ENCODE assay signal across 20 mouse cellular contexts in the genomic region with DNA sequence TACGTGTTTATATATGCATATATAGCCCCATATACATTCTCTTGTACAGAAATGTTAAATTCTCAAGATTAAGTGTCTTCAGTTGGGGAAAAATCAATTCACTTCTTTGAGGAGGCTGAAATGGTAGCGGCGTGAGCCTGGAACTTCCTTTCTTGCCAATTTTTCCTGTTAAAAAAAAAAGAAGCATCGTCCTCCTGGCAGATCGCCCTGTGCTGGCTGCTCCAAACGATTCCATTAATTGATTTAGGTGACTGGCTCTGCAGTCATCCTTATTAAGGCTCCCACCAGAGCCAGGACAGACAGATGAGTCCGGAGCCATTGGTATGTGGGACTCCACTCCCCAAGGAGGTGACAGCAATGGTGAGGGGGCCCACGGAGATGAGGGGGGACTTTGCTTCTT.
DNase-seq lines count a peak whose midpoint lies in the region; ATAC-seq and TF ChIP-seq lines count a peak whose summit lies in the region.
"Had no signal": no experiment of that assay in that cellular context is flagged by ENCODE, and none has a peak within 500 bp of the region (broad histone marks: within the 10 kb centered on the region; RNA-seq: fewer than 3 reads in every experiment).

No protein-coding gene starts in this region.

- no peak overlapping the region for H3K4me3 ChIP-seq in forebrain, embryonic 14.5 days (ENCODE audit: low read depth, low read length)
- no peak overlapping the region for H3K4me3 ChIP-seq in forebrain, embryonic 13.5 days
- H3K4me3 ChIP-seq in left cerebral cortex, adult 2 months = no peak overlapping the region
- H3K4me3 ChIP-seq: embryonic facial prominence, embryonic 15.5 days; forebrain, embryonic 10.5 days; heart, embryonic 15.5 days; limb, embryonic 12.5 days; liver, embryonic 13.5 days; lung, embryonic 15.5 days; midbrain, embryonic 12.5 days had no signal

- intact Hi-C loops in left cerebral cortex, postnatal 4 days (cut with DNase I) = no loop called here
- intact Hi-C loops in left cerebral cortex, adult 2 months (cut with DNase I) = loop anchor here (5.0 kb wide), 3 partner anchors 53 to 538 kb away; no protein-coding TSS in a partner anchor

- no peaks in the 10 kb centered on the region for H3K9me3 ChIP-seq in forebrain, embryonic 14.5 days (replicated peaks; ENCODE audit: control insufficient read depth, low read length)
- no peaks in the 10 kb centered on the region for H3K9me3 ChIP-seq in forebrain, embryonic 13.5 days (replicated peaks)
- H3K9me3 ChIP-seq: embryonic facial prominence, embryonic 15.5 days; forebrain, embryonic 10.5 days; heart, embryonic 15.5 days; limb, embryonic 12.5 days; liver, embryonic 13.5 days; lung, embryonic 15.5 days; midbrain, embryonic 12.5 days had no signal

- no peak for TF ChIP-seq CTCF in left cerebral cortex, adult 2 months (IDR thresholded peaks at IDR 0.05)

- peaks cover 4% of the 10 kb centered on the region; the same call in 1 of the 2 replicates for H3K27me3 ChIP-seq in forebrain, embryonic 14.5 days (replicated peaks; ENCODE audit: control insufficient read depth, insufficient read depth, low read length)
- H3K27me3 ChIP-seq in forebrain, embryonic 13.5 days = peaks cover 40% of the 10 kb centered on the region

- H3K9ac ChIP-seq in forebrain, embryonic 14.5 days (ENCODE audit: low read length) = no peak overlapping the region
- H3K9ac ChIP-seq in forebrain, embryonic 13.5 days = no peak overlapping the region
- H3K9ac ChIP-seq: embryonic facial prominence, embryonic 15.5 days; heart, embryonic 15.5 days; limb, embryonic 12.5 days; liver, embryonic 13.5 days; lung, embryonic 15.5 days; midbrain, embryonic 12.5 days had no signal

- peak; percentile 10 to 31 for DNase-seq in adrenal gland, adult (ENCODE audit: inconsistent age in 2 of 2, low spot score in 1 of 2)
- DNase-seq in adrenal gland, postnatal 4 days (ENCODE audit: low spot score in 2 of 2) = no peak
- DNase-seq in forebrain, embryonic 14.5 days (ENCODE audit: low spot score) = peak; percentile 68
- peak; percentile 78 for DNase-seq in left cerebral cortex, postnatal 4 days
- no peak for DNase-seq in left cerebral cortex, adult 2 months (ENCODE audit: extremely low spot score in 1 of 2, low spot score in 2 of 2)
- peak; percentile 6 for DNase-seq in NIH3T3 (ENCODE audit: low read depth)
- DNase-seq in thymus, adult 18-20 months = no peak
- DNase-seq: gastrocnemius, postnatal 36 days; heart, postnatal 4 days; kidney, adult 8-10 months; kidney, postnatal 25 days; liver, embryonic 13.5 days had no signal

- no peak for ATAC-seq in forebrain, embryonic 14.5 days
- ATAC-seq in forebrain, embryonic 13.5 days = no peak

- H3K27ac ChIP-seq in forebrain, embryonic 14.5 days (ENCODE audit: low read depth, low read length) = no peak overlapping the region; the same call in 1 of the 2 replicates
- no peak overlapping the region for H3K27ac ChIP-seq in forebrain, embryonic 13.5 days
- H3K27ac ChIP-seq in left cerebral cortex, adult 2 months = no peak overlapping the region
- H3K27ac ChIP-seq: embryonic facial prominence, embryonic 15.5 days; forebrain, embryonic 10.5 days; heart, embryonic 15.5 days; limb, embryonic 12.5 days; liver, embryonic 13.5 days; lung, embryonic 15.5 days; macrophage; midbrain, embryonic 12.5 days had no signal

- 0 out of 2 replicates have a peak, but pooled peaks cover 8% of the 10 kb centered on the region for H3K36me3 ChIP-seq in forebrain, embryonic 14.5 days (ENCODE audit: control insufficient read depth, insufficient read depth, low read length)
- 0 out of 2 replicates have a peak, but pooled peaks cover 8% of the 10 kb centered on the region for H3K36me3 ChIP-seq in forebrain, embryonic 13.5 days (ENCODE audit: poor library complexity, severe bottlenecking)
- H3K36me3 ChIP-seq: embryonic facial prominence, embryonic 15.5 days; forebrain, embryonic 10.5 days; heart, embryonic 15.5 days; limb, embryonic 12.5 days; liver, embryonic 13.5 days; lung, embryonic 15.5 days; midbrain, embryonic 12.5 days had no signal

- peaks cover 53% of the 10 kb centered on the region for H3K4me1 ChIP-seq in forebrain, embryonic 14.5 days (ENCODE audit: control insufficient read depth, insufficient read depth, low read length)
- H3K4me1 ChIP-seq in forebrain, embryonic 13.5 days = peaks cover 77% of the 10 kb centered on the region
- H3K4me1 ChIP-seq: liver, embryonic 13.5 days had no signal

- WGBS in forebrain, embryonic 14.5 days = 34% methylated on average over 8 of the region's 8 CpGs
- WGBS in forebrain, embryonic 13.5 days = 51% methylated on average over 8 of the region's 8 CpGs

- no peak overlapping the region for H3K4me2 ChIP-seq in forebrain, embryonic 14.5 days (ENCODE audit: low read length)
- H3K4me2 ChIP-seq in forebrain, embryonic 13.5 days = no peak overlapping the region
- H3K4me2 ChIP-seq: embryonic facial prominence, embryonic 15.5 days; heart, embryonic 15.5 days; limb, embryonic 12.5 days; liver, embryonic 13.5 days; lung, embryonic 15.5 days; midbrain, embryonic 12.5 days had no signal

Comparison
In these comparisons a context has a peak if more than half of its experiments do, and no peak if none do; other contexts are left out.
1. DNase-seq: peak in adrenal gland, adult (2 of 2), forebrain, embryonic 14.5 days (single experiment), left cerebral cortex, postnatal 4 days (single experiment) and NIH3T3 (single experiment); none in adrenal gland, postnatal 4 days (0 of 2), left cerebral cortex, adult 2 months (0 of 2) and thymus, adult 18-20 months (0 of 2).